Mouse (Mus musculus) layer of hippocampus, adult 8-10 months (tissue): ENCODE data around the gene Wdr1. TPM values are rescaled to one million over a fixed set of nuclear protein-coding genes. Genes with fewer than 3 reads are reported as not detected.

Source experiments
- total RNA-seq, 4 experiments: library from RNA; stranded (reverse); gene quantifications; 2 replicates each; pipeline ENCODE4 v1.2.4; 2022

The Wdr1 gene
- total RNA-seq, 4 experiments from 2014 or later, result 214 to 223 (median 220) TPM

Other genes starting within 250 kb of the Wdr1 start
- gene Drd5, start 243.9 kb downstream of the Wdr1 start, total RNA-seq, result 10 to 100 TPM; 11.7 to 14.1 (median 12.9) TPM
- 1 to 10 TPM; 1.9 to 5.3 (median 4.3) TPM for gene Slc2a9, start 60.1 kb downstream of the Wdr1 start, total RNA-seq
- gene Zfp518b, start 121.6 kb upstream of the Wdr1 start, total RNA-seq, result 10 to 100 TPM; 11.0 to 12.2 (median 11.9) TPM